Mouse (Mus musculus): ENCODE results near the gene Afap1. TPM values are rescaled to one million over a fixed set of nuclear protein-coding genes. Genes with fewer than 3 reads are reported as not detected.

The Afap1 gene
- polyA plus RNA-seq, 1 experiment from 2014 or later = 73.0 TPM

DNA sequence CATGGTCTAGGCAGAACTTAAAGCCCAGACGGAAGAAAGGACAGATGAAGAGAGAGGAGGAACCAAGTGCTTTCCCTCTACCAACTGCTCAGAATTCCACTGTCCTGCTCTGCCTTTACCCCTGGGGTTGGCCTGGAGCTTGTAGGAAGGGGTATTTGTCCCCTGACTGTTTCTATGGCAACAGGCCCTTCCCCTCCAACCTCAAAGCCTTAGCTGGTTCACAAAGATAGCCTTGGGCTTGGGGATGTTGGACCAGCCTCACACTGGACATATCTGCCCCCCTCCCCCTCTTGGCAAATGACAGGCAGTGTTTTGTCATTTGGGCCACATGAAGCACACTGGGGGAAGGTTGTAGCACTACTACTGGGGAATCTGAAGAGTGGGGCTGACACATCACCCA, 129.2 kb downstream of the Afap1 start:
- no peak for ATAC-seq
- 71% methylated on average over 1 of the region's 1 CpGs for WGBS
- no peak overlapping the region for H3K4me2 ChIP-seq (replicated peaks)

DNA sequence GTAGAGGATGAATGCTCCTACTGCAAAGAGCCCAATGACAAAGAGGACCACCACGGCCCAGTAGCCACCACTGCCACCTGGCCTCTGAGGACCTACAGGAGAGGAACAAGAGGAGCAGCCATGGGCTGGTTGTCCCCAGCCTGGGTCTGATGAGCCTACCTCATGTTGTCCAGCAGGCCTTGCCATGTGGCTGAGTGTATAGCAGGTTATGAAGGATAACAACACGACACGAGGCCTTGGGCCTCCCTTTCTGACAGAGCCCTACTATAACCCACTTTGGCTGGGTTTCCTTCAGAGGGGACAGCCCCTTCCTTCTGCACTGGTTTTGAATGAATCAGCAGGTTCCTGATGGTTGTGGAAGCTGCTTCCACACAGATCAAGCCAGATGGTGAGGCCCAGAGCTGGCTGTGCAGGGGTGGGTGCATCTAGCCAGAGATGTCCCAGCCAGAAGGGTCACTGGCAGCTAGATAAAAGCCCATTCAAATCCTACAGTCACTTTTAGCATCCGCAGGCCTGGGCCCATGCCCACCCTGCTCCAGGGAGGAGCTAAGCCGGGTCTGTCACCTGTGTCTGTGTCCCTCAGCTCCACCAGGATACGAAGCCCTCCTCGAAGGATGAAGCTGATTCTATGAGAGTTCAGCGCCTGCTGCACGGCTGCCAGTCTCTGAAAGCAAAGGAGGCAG, 131.0 kb downstream of the Afap1 start:
- H3K9me3 ChIP-seq = no peaks in the 10 kb centered on the region
- H3K4me1 ChIP-seq (replicated peaks) = peaks cover 5% of the 10 kb centered on the region; the same call in 1 of the 2 replicates
- H3K27me3 ChIP-seq = no peaks in the 10 kb centered on the region
- H3K27ac ChIP-seq = no peak overlapping the region
- H3K4me3 ChIP-seq (replicated peaks) = no peak overlapping the region
- 0 out of 2 replicates have a peak overlapping the region, but pooled peaks have one; percentile 11 for H3K9ac ChIP-seq (replicated peaks)
- no peak for ATAC-seq
- WGBS = 89% methylated on average over 9 of the region's 9 CpGs
- peaks cover 41% of the 10 kb centered on the region for H3K36me3 ChIP-seq
- no peak overlapping the region for H3K4me2 ChIP-seq (replicated peaks)

More for the DNA sequence above, 129.2 kb downstream of the Afap1 start:
- H3K27ac ChIP-seq = no peak overlapping the region
- H3K4me1 ChIP-seq (replicated peaks) = peaks cover 5% of the 10 kb centered on the region; the same call in 1 of the 2 replicates
- no peak overlapping the region for H3K9ac ChIP-seq (replicated peaks)
- H3K9me3 ChIP-seq = no peaks in the 10 kb centered on the region
- H3K27me3 ChIP-seq = no peaks in the 10 kb centered on the region
- H3K36me3 ChIP-seq = peaks cover 54% of the 10 kb centered on the region
- no peak overlapping the region for H3K4me3 ChIP-seq (replicated peaks)

DNA sequence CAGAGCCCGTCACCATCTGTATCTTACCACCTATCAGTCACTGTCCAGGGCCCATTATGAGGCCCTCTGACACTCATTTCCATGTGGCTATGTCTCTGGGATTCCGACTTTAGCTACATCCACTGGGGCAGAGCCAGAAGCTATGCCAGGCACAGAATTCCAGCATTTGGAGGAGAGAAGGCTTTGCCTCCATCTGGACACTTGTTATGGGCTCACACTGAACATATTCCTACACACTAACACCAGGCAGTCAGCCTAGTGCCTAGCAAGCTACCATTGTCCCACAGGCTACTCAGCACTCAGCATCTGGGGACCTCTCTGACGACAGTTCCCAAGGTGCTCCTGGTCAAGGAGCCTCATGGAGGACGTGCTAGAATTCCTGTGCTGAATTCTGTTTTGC, 132.0 kb downstream of the Afap1 start:
- 80% methylated on average over 4 of the region's 4 CpGs for WGBS
- no peaks in the 10 kb centered on the region for H3K27me3 ChIP-seq
- H3K9ac ChIP-seq (replicated peaks) = no peak overlapping the region
- ATAC-seq = no peak
- no peaks in the 10 kb centered on the region for H3K9me3 ChIP-seq
- peaks cover 5% of the 10 kb centered on the region; the same call in 1 of the 2 replicates for H3K4me1 ChIP-seq (replicated peaks)
- no peak overlapping the region for H3K4me2 ChIP-seq (replicated peaks)
- H3K36me3 ChIP-seq = peaks cover 40% of the 10 kb centered on the region
- no peak overlapping the region for H3K4me3 ChIP-seq (replicated peaks)
- no peak overlapping the region for H3K27ac ChIP-seq

DNA sequence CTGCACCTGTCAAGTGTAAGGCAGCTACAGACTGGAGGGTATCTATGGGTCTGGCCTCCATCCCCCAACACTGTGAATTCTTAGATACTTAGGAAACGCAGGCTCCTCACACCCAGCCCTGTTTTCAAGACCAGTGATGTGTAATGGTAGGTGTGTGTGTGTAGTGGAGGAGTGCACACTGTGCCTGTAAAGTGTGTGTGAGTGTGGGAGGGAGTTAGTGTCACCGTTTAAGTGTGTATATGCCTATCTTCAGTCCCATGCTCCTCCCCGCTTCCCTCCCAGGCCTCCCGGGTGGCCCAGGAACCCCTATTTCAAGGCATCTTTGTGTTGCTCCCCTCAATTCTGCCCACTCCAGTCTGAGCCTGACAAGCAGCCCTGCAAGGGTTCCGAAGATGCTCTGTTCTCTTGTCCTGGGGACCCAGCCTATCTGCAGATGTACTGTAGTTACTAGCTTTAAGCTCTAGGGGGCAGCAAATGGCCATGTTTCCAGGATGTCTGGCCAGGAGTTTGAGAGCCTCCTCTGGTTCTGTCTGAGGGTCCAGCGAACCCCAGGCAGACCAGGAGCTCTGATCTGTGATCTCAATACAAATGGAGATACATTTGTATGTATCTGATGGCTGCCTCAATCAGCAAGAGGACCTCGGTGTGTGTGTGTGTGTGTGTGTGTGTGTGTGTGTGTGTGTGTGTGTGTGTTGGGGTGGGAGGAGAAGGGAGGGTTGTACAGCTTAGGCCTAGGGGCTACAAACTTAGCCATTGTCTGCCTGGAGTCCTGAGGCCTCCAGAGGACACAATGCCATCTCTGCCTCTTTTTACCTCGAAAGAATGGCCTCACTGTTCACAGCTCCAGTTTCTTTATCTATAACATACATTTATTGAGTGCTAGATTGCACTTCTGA, 140.7 kb downstream of the Afap1 start:
- Histone ChIP-seq H3K9ac (replicated peaks) (no peak overlapping the region), H3K27me3 (peaks cover 7% of the 10 kb centered on the region), H3K4me1 (replicated peaks) (no peaks in the 10 kb centered on the region), H3K36me3 (peaks cover 37% of the 10 kb centered on the region), H3K27ac (no peak overlapping the region), H3K9me3 (no peaks in the 10 kb centered on the region), H3K4me3 (replicated peaks) (no peak overlapping the region), H3K4me2 (replicated peaks) (no peak overlapping the region)
- ATAC-seq = peak; percentile 62
- 38% methylated on average over 8 of the region's 8 CpGs for WGBS

DNA sequence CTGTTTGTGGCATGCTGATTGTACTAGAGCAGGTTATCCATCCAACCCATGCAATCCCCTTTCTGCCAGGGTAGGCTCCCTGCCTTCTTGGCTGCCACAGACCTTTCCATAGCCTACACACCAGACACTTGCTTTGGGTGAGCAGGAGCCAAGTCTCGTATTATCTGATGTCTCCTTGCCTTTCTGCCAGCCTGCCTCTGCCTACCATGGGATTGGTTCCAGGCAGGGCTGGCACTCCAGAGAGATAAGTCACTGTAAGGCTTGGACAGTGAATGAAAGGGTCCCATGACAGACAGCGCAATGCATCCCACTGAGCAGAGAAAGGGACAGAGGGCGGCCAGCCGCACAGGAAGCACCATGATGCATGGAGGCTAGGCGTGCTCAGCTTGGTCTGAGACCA, 146.5 kb downstream of the Afap1 start:
- Histone ChIP-seq H3K27ac (no peak overlapping the region), H3K36me3 (peaks cover 24% of the 10 kb centered on the region; the same call in 1 of the 2 replicates)

DNA sequence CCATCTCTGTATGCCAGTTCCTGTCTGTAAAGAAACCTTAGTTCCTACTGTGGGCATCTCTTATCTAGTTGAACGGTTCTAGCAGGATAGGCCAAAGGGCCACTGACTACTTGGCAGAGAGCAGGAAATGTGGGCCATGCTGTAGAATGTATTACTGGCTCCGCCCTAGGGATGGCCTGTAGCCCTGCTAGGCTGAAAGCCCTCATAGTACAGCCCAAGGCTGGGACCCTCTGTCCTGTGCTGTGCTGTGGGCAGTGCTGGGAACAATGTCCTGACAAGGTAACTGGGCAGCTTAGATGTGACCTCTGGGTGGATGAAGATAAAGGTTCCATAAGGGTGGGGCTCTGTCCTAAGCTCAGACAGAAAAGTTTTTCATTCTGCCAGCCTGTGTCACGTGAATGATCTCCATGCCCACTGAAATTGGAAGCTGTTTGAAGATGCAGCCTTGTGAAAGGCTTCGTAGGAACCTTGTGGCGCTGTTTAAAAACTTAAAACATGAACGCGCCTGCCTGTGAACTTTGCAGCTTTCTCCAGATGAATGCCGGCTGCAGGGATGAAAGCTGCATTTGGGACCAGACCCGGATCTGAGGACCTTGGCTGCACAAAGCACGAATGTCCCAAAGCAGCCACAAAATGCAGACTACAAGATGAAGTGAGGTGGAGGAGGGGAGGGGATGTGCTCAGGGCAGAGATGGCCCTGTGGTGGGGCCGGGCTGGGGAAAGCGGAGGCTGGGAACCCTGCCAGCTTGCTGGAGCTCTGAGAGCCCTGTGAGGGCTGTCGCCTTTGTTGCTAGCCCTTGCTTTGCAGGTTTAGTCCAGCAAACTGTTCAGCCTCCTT, 147.5 kb downstream of the Afap1 start:
- peak overlapping the region; percentile 75 for H3K27ac ChIP-seq
- H3K36me3 ChIP-seq = peaks cover 23% of the 10 kb centered on the region
- no peaks in the 10 kb centered on the region for H3K27me3 ChIP-seq
- H3K9ac ChIP-seq (replicated peaks) = no peak overlapping the region; the same call in 1 of the 2 replicates
- peak; percentile 88 for ATAC-seq
- H3K4me3 ChIP-seq (replicated peaks) = no peak overlapping the region
- no peak overlapping the region for H3K4me2 ChIP-seq (replicated peaks)
- H3K4me1 ChIP-seq (replicated peaks) = peaks cover 27% of the 10 kb centered on the region
- 52% methylated on average over 13 of the region's 13 CpGs for WGBS
- H3K9me3 ChIP-seq = no peaks in the 10 kb centered on the region

More for the DNA sequence above, 146.5 kb downstream of the Afap1 start:
- no peak overlapping the region for H3K4me2 ChIP-seq (replicated peaks)
- WGBS = 96% methylated on average over 5 of the region's 5 CpGs
- H3K9ac ChIP-seq (replicated peaks) = no peak overlapping the region
- peaks cover 27% of the 10 kb centered on the region for H3K4me1 ChIP-seq (replicated peaks)
- H3K27me3 ChIP-seq = no peaks in the 10 kb centered on the region
- H3K9me3 ChIP-seq = no peaks in the 10 kb centered on the region
- no peak overlapping the region for H3K4me3 ChIP-seq (replicated peaks)
- no peak for ATAC-seq

DNA sequence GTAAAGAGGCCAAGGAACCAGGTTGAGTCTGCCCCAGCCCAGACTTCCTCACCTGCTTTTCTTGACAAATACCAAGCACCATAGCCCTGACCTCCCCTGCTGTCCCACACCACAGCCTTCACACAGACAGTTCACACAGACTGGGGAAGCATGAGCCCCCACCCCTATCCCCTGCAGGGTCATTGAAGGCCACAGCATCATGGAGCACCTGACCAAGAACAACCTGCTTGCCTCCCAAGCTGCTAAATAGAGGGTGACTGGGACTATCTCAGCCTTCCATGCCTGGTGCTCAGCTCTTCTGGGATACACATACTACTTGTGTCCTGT, 148.1 kb downstream of the Afap1 start:
- Histone ChIP-seq H3K9me3 (no peaks in the 10 kb centered on the region), H3K4me3 (replicated peaks) (no peak overlapping the region), H3K27ac (peak overlapping the region; percentile 75), H3K36me3 (peaks cover 18% of the 10 kb centered on the region), H3K4me2 (replicated peaks) (no peak overlapping the region), H3K9ac (replicated peaks) (no peak overlapping the region), H3K27me3 (no peaks in the 10 kb centered on the region), H3K4me1 (replicated peaks) (peaks cover 27% of the 10 kb centered on the region)
- ATAC-seq = peak; percentile 41; the same call in 1 of the 2 replicates

DNA sequence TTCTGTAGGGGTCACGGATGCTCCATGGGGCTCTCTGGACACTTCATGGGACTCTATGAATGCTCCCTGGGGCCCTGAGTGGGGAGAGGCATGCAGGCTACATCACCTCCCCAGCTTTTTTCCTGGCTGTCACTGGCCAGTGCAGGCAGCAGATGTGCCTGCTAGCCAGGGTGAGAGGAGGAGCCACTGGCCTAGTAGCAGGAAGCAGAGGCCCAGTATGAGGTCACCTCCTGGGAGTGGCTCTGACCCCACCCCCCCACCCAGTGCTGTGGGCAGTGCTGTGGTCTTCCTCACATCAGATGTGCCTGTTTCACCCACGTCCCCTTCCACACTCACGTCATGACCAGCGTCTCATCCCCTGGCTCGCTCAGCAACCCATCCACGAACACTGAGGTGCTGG, 148.6 kb downstream of the Afap1 start:
- Histone ChIP-seq H3K4me3 (replicated peaks) (no peak overlapping the region), H3K4me1 (replicated peaks) (peaks cover 27% of the 10 kb centered on the region), H3K9me3 (no peaks in the 10 kb centered on the region), H3K36me3 (peaks cover 17% of the 10 kb centered on the region), H3K4me2 (replicated peaks) (no peak overlapping the region), H3K27ac (peak overlapping the region; percentile 75), H3K9ac (replicated peaks) (no peak overlapping the region), H3K27me3 (no peaks in the 10 kb centered on the region)
- ATAC-seq = peak; percentile 15; the same call in 1 of the 2 replicates
- WGBS = 93% methylated on average over 6 of the region's 6 CpGs

DNA sequence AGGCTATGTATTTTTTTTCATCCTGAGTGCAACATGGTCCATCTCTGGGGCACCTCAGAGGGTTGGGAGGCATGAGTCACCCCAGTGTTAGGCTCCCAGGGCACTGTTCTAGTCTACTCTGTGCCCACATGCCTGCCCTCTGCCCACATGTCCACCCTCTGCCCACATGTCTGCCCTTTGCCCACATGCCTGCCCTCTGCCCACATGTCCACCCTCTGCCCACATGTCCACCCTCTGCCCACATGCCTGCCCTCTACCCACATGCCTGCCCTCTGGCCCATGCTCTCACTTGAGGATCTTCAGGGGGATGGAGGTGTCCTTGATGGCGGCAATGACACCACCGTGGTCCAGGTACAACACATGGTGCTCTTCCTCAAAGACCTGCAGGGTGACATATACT, 150.0 kb downstream of the Afap1 start:
- 93% methylated on average over 2 of the region's 2 CpGs for WGBS

More for the DNA sequence above, 150.0 kb downstream of the Afap1 start:
- ATAC-seq = no peak
- H3K4me1 ChIP-seq (replicated peaks) = peaks cover 27% of the 10 kb centered on the region
- H3K27me3 ChIP-seq = no peaks in the 10 kb centered on the region
- H3K9ac ChIP-seq (replicated peaks) = no peak overlapping the region
- H3K36me3 ChIP-seq = peaks cover 9% of the 10 kb centered on the region
- no peaks in the 10 kb centered on the region for H3K9me3 ChIP-seq
- no peak overlapping the region for H3K4me3 ChIP-seq (replicated peaks)
- no peak overlapping the region for H3K4me2 ChIP-seq (replicated peaks)
- no peak overlapping the region for H3K27ac ChIP-seq

Data from midbrain, embryonic 13.5 days (tissue).